Mouse (Mus musculus): ENCODE results near the gene Arid1b. TPM values are rescaled to one million over a fixed set of nuclear protein-coding genes. Genes with fewer than 3 reads are reported as not detected.
"Not testable (repeated sequence)": the region's sequence is repeated elsewhere in the genome, so short reads cannot be mapped to it uniquely, and the experiment has no call there.

Arid1b gene
- polyA plus RNA-seq, 1 experiment from 2014 or later, result 4.8 TPM

DNA sequence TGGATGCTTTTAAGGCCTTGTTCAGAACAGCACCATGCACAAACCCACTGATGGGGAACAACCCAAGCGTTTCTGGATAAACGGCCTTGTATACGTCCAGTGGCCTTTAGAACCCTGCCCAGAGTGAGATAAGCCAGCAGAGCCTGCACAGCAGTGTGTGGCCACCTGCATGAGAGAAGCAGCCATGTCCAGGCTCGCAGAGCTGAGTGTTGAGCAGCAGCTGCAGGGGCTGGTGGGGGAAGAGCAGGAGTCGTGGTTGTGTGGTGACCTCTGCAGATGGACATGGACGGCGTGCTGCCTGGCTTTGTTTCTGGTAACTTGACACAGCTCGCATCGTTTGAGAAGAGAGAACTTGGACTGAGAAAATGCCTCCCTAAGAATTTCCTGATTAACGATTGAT, 97.8 kb downstream of the Arid1b start:
- no peak for TF ChIP-seq CTCF (IDR thresholded peaks at IDR 0.05; ENCODE audit: low read depth)
- ATAC-seq, result no peak
- Histone ChIP-seq H3K4me2 (replicated peaks; ENCODE audit: low read depth) (no peak overlapping the region), H3K27me3 (replicated peaks; ENCODE audit: control insufficient read depth, insufficient read depth, low read length) (no peaks in the 10 kb centered on the region), H3K4me3 (ENCODE audit: low read depth, low read length) (no peak overlapping the region), H3K36me3 (ENCODE audit: control insufficient read depth, insufficient read depth) (no peaks in the 10 kb centered on the region; the same call in 1 of the 2 replicates), H3K9me3 (ENCODE audit: control insufficient read depth) (no peaks in the 10 kb centered on the region), H3K4me1 (replicated peaks; ENCODE audit: control insufficient read depth, insufficient read depth, low read length) (peaks cover 11% of the 10 kb centered on the region; the same call in 1 of the 2 replicates), H3K9ac (ENCODE audit: low read depth, low read length) (no peak overlapping the region), H3K27ac (ENCODE audit: low read depth, low read length) (no peak overlapping the region)
- WGBS, result 65% methylated on average over 10 of the region's 10 CpGs

DNA sequence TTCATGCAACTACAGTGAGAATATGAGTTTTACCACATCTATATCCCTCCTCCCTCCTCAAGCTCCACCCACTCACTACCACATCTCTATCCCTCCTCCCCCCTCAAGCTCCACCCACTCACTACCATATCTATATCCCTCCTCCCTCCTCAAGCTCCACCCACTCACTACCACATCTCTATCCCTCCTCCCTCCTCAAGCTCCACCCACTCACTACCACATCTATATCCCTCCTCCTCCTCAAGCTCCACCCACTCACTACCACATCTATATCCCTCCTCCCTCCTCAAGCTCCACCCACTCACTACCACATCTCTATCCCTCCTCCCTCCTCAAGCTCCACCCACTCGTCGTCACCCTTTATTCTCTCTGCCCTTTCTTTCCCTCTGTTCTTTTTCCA, 99.2 kb downstream of the Arid1b start:
- not testable (repeated sequence) for H3K36me3 ChIP-seq (ENCODE audit: control insufficient read depth, insufficient read depth); H3K27ac ChIP-seq (ENCODE audit: low read depth, low read length); H3K27me3 ChIP-seq (replicated peaks; ENCODE audit: control insufficient read depth, insufficient read depth, low read length); H3K9ac ChIP-seq (ENCODE audit: low read depth, low read length); ATAC-seq; H3K9me3 ChIP-seq (ENCODE audit: control insufficient read depth); H3K4me3 ChIP-seq (ENCODE audit: low read depth, low read length); H3K4me2 ChIP-seq (replicated peaks; ENCODE audit: low read depth)
- 55% methylated on average over 2 of the region's 2 CpGs for WGBS
- H3K4me1 ChIP-seq (replicated peaks; ENCODE audit: control insufficient read depth, insufficient read depth, low read length), result peaks cover 11% of the 10 kb centered on the region; the same call in 1 of the 2 replicates

DNA sequence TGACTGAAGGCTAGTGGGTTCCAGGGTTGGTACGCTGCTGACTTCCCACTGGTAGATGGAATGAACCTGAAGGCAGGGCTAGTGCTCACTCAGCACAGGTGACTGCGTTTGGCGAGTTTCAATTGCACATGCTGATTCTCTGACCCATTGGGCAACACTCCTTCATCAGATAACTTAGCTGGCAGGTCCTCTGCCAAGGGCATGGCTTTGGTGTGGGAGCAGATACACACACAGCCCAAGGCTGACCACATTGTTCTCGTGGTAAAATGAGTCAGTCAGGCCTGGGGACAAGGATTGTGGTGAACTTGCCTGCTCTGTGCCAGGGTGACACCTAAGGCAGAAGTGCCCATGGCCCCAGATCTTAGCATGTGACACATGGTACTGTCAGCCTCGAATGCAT, 100.5 kb downstream of the Arid1b start:
- ATAC-seq, result peak; percentile 48; the same call in 1 of the 2 replicates
- no peaks in the 10 kb centered on the region for H3K9me3 ChIP-seq (ENCODE audit: control insufficient read depth)
- H3K27ac ChIP-seq (ENCODE audit: low read depth, low read length), result no peak overlapping the region
- TF ChIP-seq CTCF (IDR thresholded peaks at IDR 0.05; ENCODE audit: low read depth), result no peak
- H3K9ac ChIP-seq (ENCODE audit: low read depth, low read length), result no peak overlapping the region
- H3K36me3 ChIP-seq (ENCODE audit: control insufficient read depth, insufficient read depth), result peaks cover 3% of the 10 kb centered on the region; the same call in 1 of the 2 replicates
- no peak overlapping the region for H3K4me3 ChIP-seq (ENCODE audit: low read depth, low read length)
- peaks cover 7% of the 10 kb centered on the region; the same call in 1 of the 2 replicates for H3K4me1 ChIP-seq (replicated peaks; ENCODE audit: control insufficient read depth, insufficient read depth, low read length)
- H3K27me3 ChIP-seq (replicated peaks; ENCODE audit: control insufficient read depth, insufficient read depth, low read length), result no peaks in the 10 kb centered on the region
- H3K4me2 ChIP-seq (replicated peaks; ENCODE audit: low read depth), result no peak overlapping the region
- WGBS, result 55% methylated on average over 5 of the region's 5 CpGs

DNA sequence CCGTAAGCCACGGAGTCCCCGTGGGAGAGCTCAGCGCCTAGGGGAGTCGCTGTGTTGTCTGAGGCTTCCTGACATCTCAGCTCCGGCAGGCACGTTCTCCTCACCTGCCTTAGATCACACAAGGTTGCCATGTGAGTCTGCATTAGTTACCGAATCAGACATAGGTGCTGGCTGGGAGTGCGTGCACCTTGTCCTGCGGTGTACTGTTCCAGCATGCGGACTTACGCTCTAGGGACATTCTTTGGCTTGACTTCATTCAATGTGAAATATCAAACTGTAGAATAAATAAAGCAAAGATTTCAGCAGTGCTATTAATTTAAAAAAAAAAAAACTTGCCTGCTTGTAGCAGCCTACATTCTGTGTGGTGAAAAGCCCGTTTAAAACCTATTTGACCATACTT, 101.6 kb downstream of the Arid1b start:
- H3K4me2 ChIP-seq (replicated peaks; ENCODE audit: low read depth), result no peak overlapping the region
- ATAC-seq, result no peak
- H3K4me3 ChIP-seq (ENCODE audit: low read depth, low read length), result no peak overlapping the region
- H3K27ac ChIP-seq (ENCODE audit: low read depth, low read length), result no peak overlapping the region
- no peaks in the 10 kb centered on the region for H3K27me3 ChIP-seq (replicated peaks; ENCODE audit: control insufficient read depth, insufficient read depth, low read length)
- 87% methylated on average over 13 of the region's 13 CpGs for WGBS
- H3K36me3 ChIP-seq (ENCODE audit: control insufficient read depth, insufficient read depth), result peaks cover 3% of the 10 kb centered on the region; the same call in 1 of the 2 replicates
- no peaks in the 10 kb centered on the region for H3K9me3 ChIP-seq (ENCODE audit: control insufficient read depth)
- H3K9ac ChIP-seq (ENCODE audit: low read depth, low read length), result no peak overlapping the region
- no peak for TF ChIP-seq CTCF (IDR thresholded peaks at IDR 0.05; ENCODE audit: low read depth)
- 0 out of 2 replicates have a peak, but pooled peaks cover 2% of the 10 kb centered on the region for H3K4me1 ChIP-seq (replicated peaks; ENCODE audit: control insufficient read depth, insufficient read depth, low read length)

DNA sequence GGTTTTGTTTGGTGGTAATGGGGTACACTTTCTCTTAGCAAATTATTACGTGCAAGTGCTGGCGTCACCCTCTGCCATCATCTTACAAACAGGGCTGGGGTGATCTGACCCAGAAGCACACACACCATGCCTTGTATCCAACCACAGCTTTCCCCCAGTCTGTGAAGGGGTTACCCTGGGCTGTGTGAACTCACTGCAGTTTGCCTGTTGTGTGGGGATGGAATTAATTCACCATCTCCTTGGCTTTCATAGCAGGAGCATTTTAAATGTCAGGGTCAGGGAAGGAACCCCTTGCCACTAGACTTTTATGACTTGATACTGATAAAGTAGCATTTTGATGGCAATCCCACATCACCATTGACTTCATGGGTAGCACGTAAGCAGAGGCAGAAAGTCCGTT, 102.9 kb downstream of the Arid1b start:
- H3K4me2 ChIP-seq (replicated peaks; ENCODE audit: low read depth), result no peak overlapping the region
- no peak overlapping the region for H3K9ac ChIP-seq (ENCODE audit: low read depth, low read length)
- H3K4me3 ChIP-seq (ENCODE audit: low read depth, low read length), result no peak overlapping the region
- no peak for TF ChIP-seq CTCF (IDR thresholded peaks at IDR 0.05; ENCODE audit: low read depth)
- no peak for ATAC-seq
- WGBS, result 85% methylated on average over 4 of the region's 4 CpGs
- H3K27ac ChIP-seq (ENCODE audit: low read depth, low read length), result no peak overlapping the region
- peaks cover 3% of the 10 kb centered on the region; the same call in 1 of the 2 replicates for H3K36me3 ChIP-seq (ENCODE audit: control insufficient read depth, insufficient read depth)
- peaks cover 2% of the 10 kb centered on the region; the same call in 1 of the 2 replicates for H3K4me1 ChIP-seq (replicated peaks; ENCODE audit: control insufficient read depth, insufficient read depth, low read length)
- no peaks in the 10 kb centered on the region for H3K9me3 ChIP-seq (ENCODE audit: control insufficient read depth)
- no peaks in the 10 kb centered on the region for H3K27me3 ChIP-seq (replicated peaks; ENCODE audit: control insufficient read depth, insufficient read depth, low read length)

DNA sequence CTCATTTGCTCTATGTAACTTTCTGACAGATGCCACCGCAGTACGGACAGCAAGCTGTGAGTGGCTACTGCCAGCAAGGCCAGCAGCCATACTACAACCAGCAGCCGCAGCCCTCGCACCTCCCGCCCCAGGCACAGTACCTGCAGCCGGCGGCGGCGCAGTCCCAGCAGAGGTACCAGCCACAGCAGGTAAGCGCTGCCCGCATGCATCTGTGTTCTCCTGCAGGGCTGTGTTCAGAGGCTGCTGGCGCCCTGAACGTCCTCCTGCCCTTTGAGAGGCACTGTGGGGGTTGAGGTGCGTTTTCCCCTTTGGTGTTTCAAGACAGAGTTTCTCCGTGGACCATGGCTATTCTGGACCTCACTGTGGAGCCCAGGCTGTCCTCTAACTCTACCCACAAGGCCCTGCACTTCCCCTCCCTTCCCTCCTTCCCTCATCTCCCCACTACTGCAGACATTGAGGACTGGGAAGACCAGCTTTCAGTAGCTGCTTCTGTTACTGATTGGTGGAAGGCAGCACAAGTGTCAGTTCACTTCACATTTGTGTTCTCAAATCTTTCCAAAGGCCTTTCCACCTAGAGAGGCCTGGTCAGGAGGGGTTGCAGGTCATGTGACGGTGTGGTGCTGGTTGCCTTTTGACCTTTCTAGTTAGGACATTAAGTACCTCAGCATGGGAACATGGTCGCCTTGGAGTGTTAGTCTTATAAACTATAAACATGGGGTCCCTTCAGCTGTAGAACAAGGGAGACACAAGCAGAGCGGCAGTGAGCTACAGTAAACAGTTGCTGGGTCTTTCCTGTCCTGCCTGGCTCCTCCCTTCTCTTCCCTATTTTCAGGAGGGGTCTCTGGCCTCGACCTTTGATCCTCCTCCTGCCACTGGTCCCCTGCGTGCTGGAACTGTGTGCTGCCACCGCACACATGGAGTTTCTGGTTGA, 103.7 kb downstream of the Arid1b start:
- WGBS, result 65% methylated on average over 21 of the region's 21 CpGs
- no peak overlapping the region for H3K27ac ChIP-seq (ENCODE audit: low read depth, low read length)
- H3K9me3 ChIP-seq (ENCODE audit: control insufficient read depth), result no peaks in the 10 kb centered on the region
- peaks cover 2% of the 10 kb centered on the region; the same call in 1 of the 2 replicates for H3K4me1 ChIP-seq (replicated peaks; ENCODE audit: control insufficient read depth, insufficient read depth, low read length)
- no peak overlapping the region for H3K4me3 ChIP-seq (ENCODE audit: low read depth, low read length)
- H3K9ac ChIP-seq (ENCODE audit: low read depth, low read length), result no peak overlapping the region
- no peak for ATAC-seq
- H3K36me3 ChIP-seq (ENCODE audit: control insufficient read depth, insufficient read depth), result peaks cover 3% of the 10 kb centered on the region; the same call in 1 of the 2 replicates
- H3K27me3 ChIP-seq (replicated peaks; ENCODE audit: control insufficient read depth, insufficient read depth, low read length), result no peaks in the 10 kb centered on the region
- no peak overlapping the region for H3K4me2 ChIP-seq (replicated peaks; ENCODE audit: low read depth)
- TF ChIP-seq CTCF (IDR thresholded peaks at IDR 0.05; ENCODE audit: low read depth), result no peak

Measured in intestine, postnatal 0 days (tissue).